In the genomic region with DNA sequence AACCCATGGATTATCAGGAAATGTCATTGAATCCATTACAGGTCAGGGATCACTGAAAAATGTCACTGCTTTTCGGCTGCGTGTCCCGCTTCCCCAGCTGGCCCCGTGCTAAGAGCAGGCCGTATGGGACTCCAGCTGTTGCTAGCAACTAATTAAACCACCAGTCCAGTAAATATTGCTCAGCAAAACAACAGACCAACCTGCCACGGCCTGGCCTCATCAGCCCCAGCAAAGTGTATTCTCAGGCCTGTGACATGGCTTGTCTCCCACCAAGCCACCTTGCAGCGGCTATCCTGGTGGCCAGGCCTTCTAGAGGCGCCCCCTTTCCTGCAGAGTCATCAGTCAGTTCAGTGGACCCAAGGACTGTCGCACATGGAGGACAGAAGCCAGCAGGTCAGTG, we compare ENCODE assay signal across 20 mouse cellular contexts.
DNase-seq lines count a peak whose midpoint lies in the region; ATAC-seq and TF ChIP-seq lines count a peak whose summit lies in the region.
"Had no signal": no experiment of that assay in that cellular context is flagged by ENCODE, and none has a peak within 500 bp of the region (broad histone marks: within the 10 kb centered on the region; RNA-seq: fewer than 3 reads in every experiment).

No protein-coding gene starts in this region.

- TF ChIP-seq CTCF in cerebellum, adult 2 months (IDR thresholded peaks at IDR 0.05; ENCODE audit: borderline replicate concordance, insufficient read depth, low read depth, low read length) = no peak

- ATAC-seq in hindbrain, embryonic 14.5 days (ENCODE audit: low FRiP score) = no peak
- ATAC-seq in kidney, embryonic 16.5 days (ENCODE audit: low FRiP score, low TSS enrichment) = no peak
- no peak for ATAC-seq in limb, embryonic 12.5 days (ENCODE audit: insufficient number of reproducible peaks, insufficient read depth, low FRiP score, low TSS enrichment, low read depth)
- ATAC-seq: forebrain, embryonic 15.5 days; intestine, embryonic 16.5 days had no signal

- DNase-seq in hindbrain, embryonic 10.5 days (ENCODE audit: low spot score) = no peak
- no peak for DNase-seq in hindbrain, embryonic 14.5 days (ENCODE audit: low spot score)
- DNase-seq in kidney, adult 18-20 months = peak; percentile 42
- no peak for DNase-seq in heart, postnatal 10 days
- DNase-seq in cerebellum, adult 2 months = no peak
- DNase-seq: adrenal gland, adult 2 months; B cell, adult 2 months; cerebellum, adult 8-10 months; lung, adult 18-20 months; lung, postnatal 14 days; right cerebral cortex, postnatal 25 days; thymus, adult 18-20 months had no signal

- no peaks in the 10 kb centered on the region for H3K27me3 ChIP-seq in hindbrain, embryonic 10.5 days (ENCODE audit: insufficient read depth, poor library complexity, severe bottlenecking)
- no peaks in the 10 kb centered on the region for H3K27me3 ChIP-seq in hindbrain, embryonic 14.5 days (ENCODE audit: control insufficient read depth, insufficient read depth, low read length)
- H3K27me3 ChIP-seq in kidney, embryonic 16.5 days (ENCODE audit: insufficient read depth, low read length) = no peaks in the 10 kb centered on the region
- H3K27me3 ChIP-seq in limb, embryonic 12.5 days = peaks cover 34% of the 10 kb centered on the region
- H3K27me3 ChIP-seq in cerebellum, adult 2 months (ENCODE audit: control insufficient read depth, insufficient read depth, low read length) = no peaks in the 10 kb centered on the region
- H3K27me3 ChIP-seq: forebrain, embryonic 15.5 days; hindbrain, embryonic 15.5 days; neural tube, embryonic 15.5 days; stomach, embryonic 15.5 days had no signal

- WGBS in hindbrain, embryonic 10.5 days = 69% methylated on average over 9 of the region's 9 CpGs
- 57% methylated on average over 9 of the region's 9 CpGs for WGBS in hindbrain, embryonic 14.5 days
- 65% methylated on average over 9 of the region's 9 CpGs for WGBS in kidney, embryonic 16.5 days
- 45% methylated on average over 9 of the region's 9 CpGs for WGBS in limb, embryonic 12.5 days
- WGBS in cerebellum, adult 2 months = 89% methylated on average over 9 of the region's 9 CpGs

- H3K4me1 ChIP-seq in hindbrain, embryonic 10.5 days (replicated peaks) = peaks cover 83% of the 10 kb centered on the region
- peaks cover 27% of the 10 kb centered on the region for H3K4me1 ChIP-seq in hindbrain, embryonic 14.5 days (replicated peaks; ENCODE audit: control insufficient read depth, insufficient read depth, low read length)
- H3K4me1 ChIP-seq in kidney, embryonic 16.5 days (ENCODE audit: insufficient read depth, low read length) = peaks cover 41% of the 10 kb centered on the region
- peaks cover 68% of the 10 kb centered on the region for H3K4me1 ChIP-seq in limb, embryonic 12.5 days (replicated peaks)
- H3K4me1 ChIP-seq in cerebellum, adult 2 months (ENCODE audit: control insufficient read depth, insufficient read depth, low read length) = peaks cover 27% of the 10 kb centered on the region

- no peak overlapping the region for H3K9ac ChIP-seq in hindbrain, embryonic 14.5 days
- no peak overlapping the region for H3K9ac ChIP-seq in kidney, embryonic 16.5 days (replicated peaks; ENCODE audit: low read length)
- H3K9ac ChIP-seq in limb, embryonic 12.5 days (replicated peaks) = no peak overlapping the region
- H3K9ac ChIP-seq: forebrain, embryonic 15.5 days; hindbrain, embryonic 15.5 days; neural tube, embryonic 15.5 days; stomach, embryonic 15.5 days had no signal

- H3K4me2 ChIP-seq in hindbrain, embryonic 14.5 days (replicated peaks) = no peak overlapping the region
- H3K4me2 ChIP-seq in kidney, embryonic 16.5 days (replicated peaks; ENCODE audit: low read depth, low read length) = no peak overlapping the region
- no peak overlapping the region for H3K4me2 ChIP-seq in limb, embryonic 12.5 days
- H3K4me2 ChIP-seq: forebrain, embryonic 15.5 days; hindbrain, embryonic 15.5 days; liver, embryonic 11.5 days; neural tube, embryonic 15.5 days; stomach, embryonic 15.5 days had no signal

- intact Hi-C loops in heart, postnatal 10 days (cut with DNase I) = no loop called here

- H3K4me3 ChIP-seq in hindbrain, embryonic 10.5 days = no peak overlapping the region
- H3K4me3 ChIP-seq in hindbrain, embryonic 14.5 days (replicated peaks; ENCODE audit: low read length) = no peak overlapping the region
- no peak overlapping the region for H3K4me3 ChIP-seq in kidney, embryonic 16.5 days (ENCODE audit: low read length)
- no peak overlapping the region for H3K4me3 ChIP-seq in limb, embryonic 12.5 days (replicated peaks)
- H3K4me3 ChIP-seq in cerebellum, adult 2 months (replicated peaks; ENCODE audit: insufficient read depth, low read depth, low read length) = no peak overlapping the region
- H3K4me3 ChIP-seq: forebrain, embryonic 15.5 days; hindbrain, embryonic 15.5 days; neural tube, embryonic 15.5 days; stomach, embryonic 15.5 days had no signal

- H3K9me3 ChIP-seq in hindbrain, embryonic 10.5 days = no peaks in the 10 kb centered on the region
- H3K9me3 ChIP-seq in hindbrain, embryonic 14.5 days (ENCODE audit: control insufficient read depth, low read length) = no peaks in the 10 kb centered on the region
- H3K9me3 ChIP-seq in kidney, embryonic 16.5 days (ENCODE audit: low read length) = no peaks in the 10 kb centered on the region
- H3K9me3 ChIP-seq in limb, embryonic 12.5 days = no peaks in the 10 kb centered on the region
- H3K9me3 ChIP-seq: forebrain, embryonic 15.5 days; hindbrain, embryonic 15.5 days; neural tube, embryonic 15.5 days; stomach, embryonic 15.5 days had no signal

- TF ChIP-seq POLR2A in cerebellum, adult 2 months (IDR thresholded peaks at IDR 0.05; ENCODE audit: borderline replicate concordance, insufficient read depth, low read length) = no peak

- H3K27ac ChIP-seq in hindbrain, embryonic 10.5 days = peak overlapping the region; percentile 77
- H3K27ac ChIP-seq in hindbrain, embryonic 14.5 days = no peak overlapping the region
- peak overlapping the region; percentile 27; the same call in 1 of the 2 replicates for H3K27ac ChIP-seq in kidney, embryonic 16.5 days (ENCODE audit: low read length)
- 0 out of 2 replicates have a peak overlapping the region, but pooled peaks have one; percentile 75 for H3K27ac ChIP-seq in limb, embryonic 12.5 days
- H3K27ac ChIP-seq in cerebellum, adult 2 months (ENCODE audit: insufficient read depth, low read length) = no peak overlapping the region
- H3K27ac ChIP-seq: forebrain, embryonic 15.5 days; hindbrain, embryonic 15.5 days; neural tube, embryonic 15.5 days had no signal

- no peaks in the 10 kb centered on the region for H3K36me3 ChIP-seq in hindbrain, embryonic 10.5 days
- no peaks in the 10 kb centered on the region for H3K36me3 ChIP-seq in hindbrain, embryonic 14.5 days (replicated peaks; ENCODE audit: control insufficient read depth, insufficient read depth)
- H3K36me3 ChIP-seq in kidney, embryonic 16.5 days (ENCODE audit: insufficient read depth, low read length) = no peaks in the 10 kb centered on the region
- no peaks in the 10 kb centered on the region for H3K36me3 ChIP-seq in limb, embryonic 12.5 days
- H3K36me3 ChIP-seq: forebrain, embryonic 15.5 days; hindbrain, embryonic 15.5 days; neural tube, embryonic 15.5 days; stomach, embryonic 15.5 days had no signal

Comparison
In these comparisons a context has a peak if more than half of its experiments do, and no peak if none do; other contexts are left out.
1. H3K27ac ChIP-seq: peak in hindbrain, embryonic 10.5 days (single experiment), kidney, embryonic 16.5 days (single experiment) and limb, embryonic 12.5 days (single experiment); none in hindbrain, embryonic 14.5 days (single experiment) and cerebellum, adult 2 months (single experiment).